Mouse (Mus musculus): Measurements from ENCODE around the gene Mbtps1. TPM values are rescaled to one million over a fixed set of nuclear protein-coding genes. Genes with fewer than 3 reads are reported as not detected.
A peak's percentile ranks its signal among the peaks of the same experiment; 100 is the strongest.

Gene Mbtps1
- polyA plus RNA-seq, 1 experiment from 2014 or later: 64.8 TPM

GRCm38 (mm10) chr8:119585901-119586300, 27.4 kb upstream of the Mbtps1 start:
- no peak for DNase-seq (ENCODE audit: low spot score)
- Histone ChIP-seq H3K36me3 (ENCODE audit: control insufficient read depth, insufficient read depth, low read length) (no peaks in the 10 kb centered on the region), H3K27me3 (ENCODE audit: control insufficient read depth, insufficient read depth, low read length) (no peaks in the 10 kb centered on the region), H3K4me1 (replicated peaks; ENCODE audit: control insufficient read depth, insufficient read depth, low read length) (no peaks in the 10 kb centered on the region), H3K27ac (ENCODE audit: low read depth, low read length) (no peak overlapping the region), H3K4me3 (ENCODE audit: low read depth, low read length) (0 out of 2 replicates have a peak overlapping the region, but pooled peaks have one; percentile 16), H3K4me2 (replicated peaks; ENCODE audit: low read depth, low read length) (peak overlapping the region; percentile 32; the same call in 1 of the 2 replicates), H3K9me3 (ENCODE audit: control insufficient read depth, low read length) (no peaks in the 10 kb centered on the region), H3K9ac (ENCODE audit: low read depth, low read length) (0 out of 2 replicates have a peak overlapping the region, but pooled peaks have one; percentile 19)
- WGBS: 18% methylated on average over 22 of the region's 24 CpGs
- ATAC-seq (ENCODE audit: low FRiP score): no peak

DNA sequence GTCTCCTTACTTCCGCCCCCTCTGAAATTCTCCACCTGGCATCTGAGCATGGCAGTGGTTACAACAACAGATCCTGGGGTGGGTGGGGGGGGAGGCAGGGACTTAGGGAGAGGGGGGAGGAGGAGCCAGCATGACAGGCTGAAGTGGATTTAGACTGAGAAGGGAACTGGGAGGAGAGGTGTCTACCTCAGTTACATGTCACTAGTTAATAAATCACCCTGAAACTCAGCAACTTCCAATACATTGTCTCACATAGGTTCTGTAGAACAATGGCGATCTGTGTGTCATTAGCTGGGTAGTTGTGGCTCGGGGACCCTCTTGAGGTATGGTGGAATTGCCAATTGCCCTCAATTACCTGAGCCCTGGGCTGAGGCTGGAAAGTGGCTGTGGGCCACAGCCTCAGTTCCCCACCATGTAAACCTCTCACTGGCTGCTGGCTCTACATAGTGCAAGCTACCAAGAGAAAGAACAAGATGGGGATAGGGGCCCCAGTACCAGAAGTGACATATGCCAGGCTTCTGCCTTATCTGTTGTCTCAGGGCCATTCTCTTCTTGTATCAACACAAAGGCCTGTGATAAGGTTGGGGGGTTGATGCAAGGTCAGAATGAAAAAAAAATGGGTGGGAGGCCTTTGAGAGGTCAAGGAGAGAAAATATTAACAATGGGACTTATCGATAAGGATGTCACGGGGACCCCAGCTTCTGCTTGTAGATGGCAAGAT, 22.1 kb upstream of the Mbtps1 start:
- ATAC-seq (ENCODE audit: low FRiP score): no peak
- Histone ChIP-seq H3K9ac (ENCODE audit: low read depth, low read length) (no peak overlapping the region), H3K4me1 (replicated peaks; ENCODE audit: control insufficient read depth, insufficient read depth, low read length) (no peaks in the 10 kb centered on the region), H3K4me3 (ENCODE audit: low read depth, low read length) (no peak overlapping the region), H3K27me3 (ENCODE audit: control insufficient read depth, insufficient read depth, low read length) (peaks cover 4% of the 10 kb centered on the region; the same call in 1 of the 2 replicates), H3K4me2 (replicated peaks; ENCODE audit: low read depth, low read length) (no peak overlapping the region), H3K9me3 (ENCODE audit: control insufficient read depth, low read length) (no peaks in the 10 kb centered on the region), H3K27ac (ENCODE audit: low read depth, low read length) (no peak overlapping the region), H3K36me3 (ENCODE audit: control insufficient read depth, insufficient read depth, low read length) (no peaks in the 10 kb centered on the region)
- WGBS: 90% methylated on average over 5 of the region's 5 CpGs
- no peak for DNase-seq (ENCODE audit: low spot score)

DNA sequence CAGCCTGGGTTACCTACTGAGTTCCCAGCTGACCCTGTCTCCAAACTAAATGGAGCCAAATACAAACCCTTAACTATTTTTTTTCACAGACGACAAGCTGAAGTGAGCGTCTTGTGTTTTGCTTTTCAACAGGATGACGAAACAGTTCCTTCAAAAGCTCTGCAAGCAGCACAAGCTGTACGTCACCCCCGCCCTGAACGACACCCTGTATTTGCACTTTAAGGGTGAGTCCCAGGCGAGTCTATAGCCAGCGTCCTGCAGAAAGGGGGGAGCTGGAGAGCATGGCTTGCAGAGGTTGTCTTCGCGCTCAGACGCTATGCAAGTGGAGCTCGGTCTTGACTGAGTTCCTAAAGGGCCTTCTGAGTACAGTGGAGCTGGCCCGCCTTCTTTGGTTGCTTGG, 20.6 kb upstream of the Mbtps1 start:
- Histone ChIP-seq H3K4me2 (replicated peaks; ENCODE audit: low read depth, low read length) (no peak overlapping the region), H3K4me1 (replicated peaks; ENCODE audit: control insufficient read depth, insufficient read depth, low read length) (no peaks in the 10 kb centered on the region), H3K27ac (ENCODE audit: low read depth, low read length) (no peak overlapping the region), H3K9me3 (ENCODE audit: control insufficient read depth, low read length) (no peaks in the 10 kb centered on the region), H3K36me3 (ENCODE audit: control insufficient read depth, insufficient read depth, low read length) (no peaks in the 10 kb centered on the region), H3K27me3 (ENCODE audit: control insufficient read depth, insufficient read depth, low read length) (peaks cover 4% of the 10 kb centered on the region; the same call in 1 of the 2 replicates), H3K4me3 (ENCODE audit: low read depth, low read length) (no peak overlapping the region), H3K9ac (ENCODE audit: low read depth, low read length) (no peak overlapping the region)
- ATAC-seq (ENCODE audit: low FRiP score): no peak
- WGBS: 39% methylated on average over 13 of the region's 13 CpGs
- DNase-seq (ENCODE audit: low spot score): no peak

DNA sequence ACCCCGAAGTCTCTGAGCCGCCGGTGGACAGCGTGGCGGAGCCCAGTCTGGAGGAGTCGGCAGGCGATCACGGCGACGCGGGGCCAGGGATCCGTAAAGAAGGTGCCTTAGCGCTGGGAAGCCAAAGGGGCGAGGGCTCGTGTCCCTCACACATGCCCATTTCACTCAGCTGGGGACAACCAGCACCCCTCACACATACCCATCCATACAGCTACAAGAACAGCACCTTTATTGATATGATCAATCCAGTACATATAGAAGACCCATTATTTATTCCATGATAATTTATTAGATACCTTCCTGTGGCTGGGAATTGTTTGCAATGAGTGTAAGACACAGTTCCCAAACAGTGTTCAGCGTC, 16.8 kb upstream of the Mbtps1 start:
- Histone ChIP-seq H3K4me1 (replicated peaks; ENCODE audit: control insufficient read depth, insufficient read depth, low read length) (no peaks in the 10 kb centered on the region; the same call in 1 of the 2 replicates), H3K9ac (ENCODE audit: low read depth, low read length) (peak overlapping the region; percentile 76; the same call in 1 of the 2 replicates), H3K4me2 (replicated peaks; ENCODE audit: low read depth, low read length) (peak overlapping the region; percentile 79), H3K36me3 (ENCODE audit: control insufficient read depth, insufficient read depth, low read length) (no peaks in the 10 kb centered on the region), H3K4me3 (ENCODE audit: low read depth, low read length) (peak overlapping the region; percentile 86), H3K27me3 (ENCODE audit: control insufficient read depth, insufficient read depth, low read length) (peaks cover 4% of the 10 kb centered on the region; the same call in 1 of the 2 replicates), H3K27ac (ENCODE audit: low read depth, low read length) (no peak overlapping the region), H3K9me3 (ENCODE audit: control insufficient read depth, low read length) (no peaks in the 10 kb centered on the region)
- DNase-seq (ENCODE audit: low spot score) (no peak), ATAC-seq (ENCODE audit: low FRiP score) (peak; percentile 72)
- WGBS: 3% methylated on average over 16 of the region's 16 CpGs

DNA sequence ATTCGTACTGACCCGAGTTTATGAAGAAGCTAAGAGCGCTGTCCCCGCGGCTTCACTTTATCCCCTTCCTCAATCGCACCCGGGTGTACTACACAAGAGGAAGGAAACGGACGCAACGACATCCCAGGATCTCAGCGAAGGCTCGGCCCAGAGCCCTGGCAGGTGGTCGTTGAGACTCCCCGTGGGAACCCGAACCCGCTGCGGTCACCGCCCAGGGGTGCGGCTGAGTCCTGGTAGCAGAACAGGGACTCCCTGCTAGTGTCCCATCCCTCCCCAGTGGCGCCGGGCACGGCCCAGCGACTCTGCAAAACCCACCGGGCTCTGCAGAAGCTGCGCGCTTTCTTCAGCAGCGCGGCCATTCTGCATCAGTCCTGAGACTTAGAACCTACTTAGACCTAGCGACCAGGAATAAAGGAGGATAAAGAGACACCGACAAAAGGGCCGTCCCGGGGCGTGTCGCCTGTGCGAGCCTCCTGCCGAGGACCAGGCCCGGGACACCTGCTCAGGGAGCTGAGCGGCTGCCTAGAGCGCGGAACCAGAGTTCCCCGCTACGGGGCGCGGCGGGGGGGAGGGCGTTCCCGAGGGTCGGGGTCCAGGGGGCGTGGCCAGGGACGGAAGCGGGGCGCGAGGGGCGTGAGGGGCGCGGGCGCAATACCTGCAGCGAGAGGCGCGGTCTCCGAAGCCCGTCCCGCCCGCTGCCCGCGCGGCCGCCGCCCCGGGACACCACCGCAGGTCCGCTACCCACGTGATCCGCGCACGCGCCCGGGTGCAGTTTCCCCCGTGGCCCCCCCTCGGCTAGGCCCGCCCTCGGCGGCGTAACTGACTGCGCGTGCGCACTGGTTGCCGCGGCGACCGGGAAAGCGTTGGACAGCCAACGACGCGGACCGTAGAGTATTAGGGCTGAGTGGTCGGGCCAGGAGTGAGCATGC, 16.2 kb upstream of the Mbtps1 start, which contains the start of the genes Hsdl1 and Dnaaf1:
Gene Hsdl1 (minus strand): TSS at position 747 of the 929 bp plus-strand sequence.
Gene Dnaaf1 (plus strand): TSS at position 799 of the 929 bp plus-strand sequence.
- Histone ChIP-seq H3K4me2 (replicated peaks; ENCODE audit: low read depth, low read length) (peak within 1 kb of the TSS; percentile 79), H3K36me3 (ENCODE audit: control insufficient read depth, insufficient read depth, low read length) (no peaks in the 10 kb centered on the region), H3K4me1 (replicated peaks; ENCODE audit: control insufficient read depth, insufficient read depth, low read length) (no peaks in the 10 kb centered on the region; the same call in 1 of the 2 replicates), H3K9ac (ENCODE audit: low read depth, low read length) (peak within 1 kb of the TSS; percentile 76), H3K9me3 (ENCODE audit: control insufficient read depth, low read length) (no peaks in the 10 kb centered on the region), H3K4me3 (ENCODE audit: low read depth, low read length) (peak within 1 kb of the TSS; percentile 86), H3K27ac (ENCODE audit: low read depth, low read length) (peak within 1 kb of the TSS; percentile 60), H3K27me3 (ENCODE audit: control insufficient read depth, insufficient read depth, low read length) (peaks cover 2% of the 10 kb centered on the region; the same call in 1 of the 2 replicates)
- DNase-seq (ENCODE audit: low spot score) (peak; percentile 96), ATAC-seq (ENCODE audit: low FRiP score) (peak; percentile 88)
- under 1% methylated on average over 65 of the region's 97 CpGs for WGBS

DNA sequence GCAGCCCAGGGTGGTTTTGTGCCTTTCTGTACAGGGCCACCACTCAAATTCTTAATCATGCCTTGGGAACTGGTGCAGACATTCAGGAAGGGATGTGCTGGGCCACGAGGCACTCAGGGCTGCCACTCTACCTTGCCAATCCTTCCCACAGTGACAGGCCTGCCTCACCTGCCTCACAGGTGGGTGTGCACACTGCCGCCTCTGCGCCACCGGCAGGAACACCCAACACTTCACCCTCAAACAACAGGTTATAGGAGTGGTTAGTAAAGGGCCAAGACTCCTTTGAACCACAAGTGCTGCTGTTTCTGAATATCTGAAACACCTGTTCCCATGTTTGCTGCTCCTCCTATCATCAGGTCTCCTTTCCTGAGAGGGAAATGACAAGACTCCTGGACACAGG, 13.9 kb upstream of the Mbtps1 start:
- H3K9ac ChIP-seq (ENCODE audit: low read depth, low read length): no peak overlapping the region
- ATAC-seq (ENCODE audit: low FRiP score) (no peak), DNase-seq (ENCODE audit: low spot score) (no peak)
- H3K27ac ChIP-seq (ENCODE audit: low read depth, low read length): no peak overlapping the region
- 95% methylated on average over 4 of the region's 4 CpGs for WGBS
- no peak overlapping the region for H3K4me3 ChIP-seq (ENCODE audit: low read depth, low read length)
- no peaks in the 10 kb centered on the region for H3K9me3 ChIP-seq (ENCODE audit: control insufficient read depth, low read length)
- H3K36me3 ChIP-seq (ENCODE audit: control insufficient read depth, insufficient read depth, low read length): no peaks in the 10 kb centered on the region
- H3K27me3 ChIP-seq (ENCODE audit: control insufficient read depth, insufficient read depth, low read length): peaks cover 2% of the 10 kb centered on the region; the same call in 1 of the 2 replicates
- H3K4me1 ChIP-seq (replicated peaks; ENCODE audit: control insufficient read depth, insufficient read depth, low read length): no peaks in the 10 kb centered on the region; the same call in 1 of the 2 replicates
- no peak overlapping the region for H3K4me2 ChIP-seq (replicated peaks; ENCODE audit: low read depth, low read length)

DNA sequence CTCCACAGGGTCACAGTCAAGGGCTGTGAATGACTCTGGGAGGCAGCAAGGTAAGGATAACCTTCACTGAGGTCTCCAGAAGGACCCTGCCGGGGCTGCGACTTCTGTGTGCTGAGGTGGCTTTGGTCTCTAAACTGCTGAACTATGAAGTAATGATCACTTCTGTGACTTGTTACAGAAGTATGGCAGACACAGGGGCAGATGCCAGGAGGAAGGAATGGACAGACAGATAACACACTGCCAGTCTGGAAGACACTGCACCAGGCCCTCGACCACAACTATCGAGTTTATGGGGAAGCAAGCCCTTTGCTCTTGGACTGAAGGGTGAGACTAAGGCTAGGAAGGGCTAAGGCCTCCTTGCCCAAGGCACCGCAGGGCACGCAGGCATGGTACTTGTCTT, 12.6 kb upstream of the Mbtps1 start:
- 91% methylated on average over 6 of the region's 6 CpGs for WGBS

DNA sequence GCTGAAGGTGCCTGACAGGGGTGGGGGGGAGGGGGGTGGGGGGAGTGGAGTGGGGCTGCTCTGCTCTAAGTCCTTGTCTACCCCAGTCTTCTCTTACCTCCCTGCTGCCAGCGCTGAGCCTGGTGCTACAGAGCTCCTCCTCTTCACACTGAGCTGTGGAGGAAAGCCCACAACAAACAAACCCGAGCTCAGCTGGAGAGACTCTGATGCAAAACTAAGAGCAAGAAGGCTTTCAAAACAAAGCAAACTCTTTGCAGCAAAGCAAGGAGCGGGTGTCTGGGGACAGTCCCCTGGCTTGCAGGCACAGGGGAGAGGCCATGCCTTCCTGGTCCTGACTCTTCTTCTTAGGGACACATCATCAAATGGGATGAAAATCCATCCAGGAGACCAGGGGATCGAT, 11.3 kb upstream of the Mbtps1 start:
- Histone ChIP-seq H3K27me3 (ENCODE audit: control insufficient read depth, insufficient read depth, low read length) (no peaks in the 10 kb centered on the region), H3K9ac (ENCODE audit: low read depth, low read length) (no peak overlapping the region), H3K27ac (ENCODE audit: low read depth, low read length) (no peak overlapping the region), H3K4me2 (replicated peaks; ENCODE audit: low read depth, low read length) (no peak overlapping the region), H3K4me3 (ENCODE audit: low read depth, low read length) (no peak overlapping the region), H3K4me1 (replicated peaks; ENCODE audit: control insufficient read depth, insufficient read depth, low read length) (no peaks in the 10 kb centered on the region; the same call in 1 of the 2 replicates), H3K36me3 (ENCODE audit: control insufficient read depth, insufficient read depth, low read length) (0 out of 2 replicates have a peak, but pooled peaks cover 2% of the 10 kb centered on the region), H3K9me3 (ENCODE audit: control insufficient read depth, low read length) (no peaks in the 10 kb centered on the region)
- WGBS: 32% methylated on average over 4 of the region's 4 CpGs
- no peak for DNase-seq (ENCODE audit: low spot score)
- ATAC-seq (ENCODE audit: low FRiP score): no peak

More for the DNA sequence above, 12.6 kb upstream of the Mbtps1 start:
- H3K4me3 ChIP-seq (ENCODE audit: low read depth, low read length): no peak overlapping the region
- H3K9ac ChIP-seq (ENCODE audit: low read depth, low read length): no peak overlapping the region
- no peaks in the 10 kb centered on the region for H3K9me3 ChIP-seq (ENCODE audit: control insufficient read depth, low read length)
- ATAC-seq (ENCODE audit: low FRiP score) (no peak), DNase-seq (ENCODE audit: low spot score) (no peak)
- H3K36me3 ChIP-seq (ENCODE audit: control insufficient read depth, insufficient read depth, low read length): no peaks in the 10 kb centered on the region
- no peak overlapping the region for H3K4me2 ChIP-seq (replicated peaks; ENCODE audit: low read depth, low read length)
- no peaks in the 10 kb centered on the region; the same call in 1 of the 2 replicates for H3K27me3 ChIP-seq (ENCODE audit: control insufficient read depth, insufficient read depth, low read length)
- H3K4me1 ChIP-seq (replicated peaks; ENCODE audit: control insufficient read depth, insufficient read depth, low read length): no peaks in the 10 kb centered on the region; the same call in 1 of the 2 replicates
- no peak overlapping the region for H3K27ac ChIP-seq (ENCODE audit: low read depth, low read length)

All from hindbrain, embryonic 11.5 days (tissue).